Mouse (Mus musculus) neural tube, embryonic 13.5 days (tissue): ENCODE measurements at regions not wholly inside any gene's neighbourhood (a gene's known extent, or its start where the extent isn't known, plus 50 kb on each side); places are given as distances from the start of the nearest gene placed in this dataset.

Experiments
- ATAC-seq: fragments of 200-750 bp; cut with Nextera tagmentation; 2 replicates; pipeline ENCODE4 v1.8.0; 2017; ENCODE audit warnings: low read depth, mild to moderate bottlenecking, moderate TSS enrichment, moderate library complexity
- H3K27ac ChIP-seq: fragments of 300-500 bp; sonication (generic); replicated peaks from 2 replicates; pipeline ENCODE4 v1.5.1; 2015; ENCODE audit warnings: moderate library complexity, mild to moderate bottlenecking, inconsistent platforms
- H3K27me3 ChIP-seq: fragments of 300-500 bp; sonication (generic); 2 replicates; pipeline ENCODE4 v1.6.1; 2015; ENCODE audit warnings: mild to moderate bottlenecking, inconsistent platforms
- H3K36me3 ChIP-seq: fragments of 300-500 bp; sonication (generic); 2 replicates; pipeline ENCODE4 v1.6.1; 2015; ENCODE audit warnings: mild to moderate bottlenecking, inconsistent platforms
- H3K4me1 ChIP-seq: fragments of 300-500 bp; sonication (generic); replicated peaks from 2 replicates; pipeline ENCODE4 v1.6.1; 2015; ENCODE audit warnings: inconsistent platforms
- H3K4me2 ChIP-seq: fragments of 300-500 bp; sonication (generic); 2 replicates; pipeline ENCODE4 v1.6.1; 2015; ENCODE audit warnings: inconsistent platforms, mild to moderate bottlenecking, moderate library complexity
- H3K4me3 ChIP-seq: fragments of 300-500 bp; sonication (generic); 2 replicates; pipeline ENCODE4 v1.5.1; 2015; ENCODE audit warnings: mild to moderate bottlenecking, inconsistent platforms
- H3K9ac ChIP-seq: fragments of 300-500 bp; sonication (generic); 2 replicates; pipeline ENCODE4 v1.6.1; 2015; ENCODE audit warnings: moderate library complexity, mild to moderate bottlenecking, inconsistent platforms
- H3K9me3 ChIP-seq: fragments of 300-500 bp; sonication (generic); 2 replicates; pipeline ENCODE4 v1.6.1; 2016; ENCODE audit warnings: inconsistent platforms
- WGBS: fragments of 180-500 bp; shearing (Covaris S2); methylation state at CpG from one replicate; pipeline ENCODE4 v1.1.7; 2015; 5-methylcytosine and 5-hydroxymethylcytosine counted together

- no peaks in the 10 kb centered on the region for H3K27me3 ChIP-seq
- no peaks in the 10 kb centered on the region for H3K36me3 ChIP-seq
- no peak overlapping the region for H3K27ac ChIP-seq
- H3K4me3 ChIP-seq = no peak overlapping the region
- WGBS = 87% methylated on average over 12 of the region's 12 CpGs
- no peak overlapping the region for H3K4me2 ChIP-seq
- no peak for ATAC-seq
- H3K9me3 ChIP-seq = no peaks in the 10 kb centered on the region; the same call in 1 of the 2 replicates
- no peak overlapping the region for H3K9ac ChIP-seq
- H3K4me1 ChIP-seq = no peaks in the 10 kb centered on the region
These were observed 121.7 kb upstream of the Cmc1 start for GRCm38 (mm10) chr9:118271681-118272080.

- no peaks in the 10 kb centered on the region; the same call in 1 of the 2 replicates for H3K9me3 ChIP-seq
- H3K9ac ChIP-seq = no peak overlapping the region
- 86% methylated on average over 11 of the region's 11 CpGs for WGBS
- H3K27me3 ChIP-seq = no peaks in the 10 kb centered on the region
- H3K4me2 ChIP-seq = no peak overlapping the region
- no peaks in the 10 kb centered on the region for H3K4me1 ChIP-seq
- H3K4me3 ChIP-seq = no peak overlapping the region
- H3K36me3 ChIP-seq = no peaks in the 10 kb centered on the region
- H3K27ac ChIP-seq = no peak overlapping the region
- ATAC-seq = no peak
These were observed 122.9 kb upstream of the Cmc1 start for GRCm38 (mm10) chr9:118272713-118273407.

- H3K27ac ChIP-seq = no peak overlapping the region
- no peaks in the 10 kb centered on the region for H3K4me1 ChIP-seq
- H3K9ac ChIP-seq = no peak overlapping the region
- H3K9me3 ChIP-seq = no peaks in the 10 kb centered on the region
- 65% methylated on average over 3 of the region's 3 CpGs for WGBS
- no peak for ATAC-seq
- H3K4me3 ChIP-seq = no peak overlapping the region
- H3K4me2 ChIP-seq = no peak overlapping the region
- no peaks in the 10 kb centered on the region for H3K36me3 ChIP-seq
- no peaks in the 10 kb centered on the region for H3K27me3 ChIP-seq
These were observed 135.5 kb upstream of the Cmc1 start for GRCm38 (mm10) chr9:118285481-118285880.

GRCm38 (mm10) chr9:118287606-118288005 is 137.6 kb upstream of the Cmc1 start:
- no peaks in the 10 kb centered on the region for H3K27me3 ChIP-seq
- ATAC-seq = no peak
- H3K36me3 ChIP-seq = no peaks in the 10 kb centered on the region
- no peak overlapping the region for H3K4me2 ChIP-seq
- H3K9me3 ChIP-seq = no peaks in the 10 kb centered on the region
- no peaks in the 10 kb centered on the region for H3K4me1 ChIP-seq
- no peak overlapping the region for H3K27ac ChIP-seq
- 88% methylated on average over 9 of the region's 9 CpGs for WGBS
- H3K4me3 ChIP-seq = no peak overlapping the region
- H3K9ac ChIP-seq = no peak overlapping the region

- Histone ChIP-seq H3K9ac (no peak overlapping the region), H3K4me3 (no peak overlapping the region)
- WGBS = 88% methylated on average over 10 of the region's 10 CpGs
These were observed 142.9 kb upstream of the Cmc1 start for GRCm38 (mm10) chr9:118292836-118293235.

DNA sequence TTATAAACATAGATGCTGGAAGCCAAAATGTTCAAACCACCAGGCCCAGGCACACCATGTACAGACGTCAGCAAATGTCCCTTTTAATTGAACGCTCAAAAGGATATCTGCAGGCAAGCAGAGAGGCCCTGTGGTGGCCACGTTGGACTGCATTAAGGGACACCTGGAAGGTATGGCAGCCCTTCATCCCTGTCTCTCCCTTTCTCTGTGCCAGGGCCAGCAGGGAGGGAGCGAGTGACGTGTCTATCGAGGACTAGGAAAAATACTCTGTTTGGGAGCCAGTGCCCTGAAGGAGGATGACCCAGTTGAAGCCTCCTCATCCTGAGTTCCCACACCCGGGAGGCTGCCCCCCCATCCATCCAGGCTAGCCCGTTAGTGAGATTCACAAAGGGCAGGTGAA is 144.0 kb upstream of the Cmc1 start:
- H3K27ac ChIP-seq = no peak overlapping the region
- no peaks in the 10 kb centered on the region for H3K9me3 ChIP-seq
- 86% methylated on average over 8 of the region's 8 CpGs for WGBS
- no peak overlapping the region for H3K9ac ChIP-seq
- no peaks in the 10 kb centered on the region for H3K36me3 ChIP-seq
- no peak overlapping the region for H3K4me3 ChIP-seq
- H3K4me1 ChIP-seq = no peaks in the 10 kb centered on the region
- ATAC-seq = no peak
- H3K4me2 ChIP-seq = no peak overlapping the region
- H3K27me3 ChIP-seq = no peaks in the 10 kb centered on the region

More at GRCm38 (mm10) chr9:118292836-118293235, 142.9 kb upstream of the Cmc1 start:
- no peak for ATAC-seq
- H3K27ac ChIP-seq = no peak overlapping the region
- H3K4me2 ChIP-seq = no peak overlapping the region
- no peaks in the 10 kb centered on the region for H3K27me3 ChIP-seq
- no peaks in the 10 kb centered on the region for H3K4me1 ChIP-seq
- no peaks in the 10 kb centered on the region for H3K9me3 ChIP-seq
- no peaks in the 10 kb centered on the region for H3K36me3 ChIP-seq

GRCm38 (mm10) chr9:118302785-118303384 is 152.9 kb upstream of the Cmc1 start:
- no peak for ATAC-seq
- Histone ChIP-seq H3K9me3 (no peaks in the 10 kb centered on the region), H3K4me1 (no peaks in the 10 kb centered on the region), H3K27ac (no peak overlapping the region), H3K4me3 (no peak overlapping the region), H3K9ac (no peak overlapping the region), H3K4me2 (no peak overlapping the region), H3K36me3 (no peaks in the 10 kb centered on the region), H3K27me3 (no peaks in the 10 kb centered on the region)
- WGBS = 74% methylated on average over 11 of the region's 11 CpGs

DNA sequence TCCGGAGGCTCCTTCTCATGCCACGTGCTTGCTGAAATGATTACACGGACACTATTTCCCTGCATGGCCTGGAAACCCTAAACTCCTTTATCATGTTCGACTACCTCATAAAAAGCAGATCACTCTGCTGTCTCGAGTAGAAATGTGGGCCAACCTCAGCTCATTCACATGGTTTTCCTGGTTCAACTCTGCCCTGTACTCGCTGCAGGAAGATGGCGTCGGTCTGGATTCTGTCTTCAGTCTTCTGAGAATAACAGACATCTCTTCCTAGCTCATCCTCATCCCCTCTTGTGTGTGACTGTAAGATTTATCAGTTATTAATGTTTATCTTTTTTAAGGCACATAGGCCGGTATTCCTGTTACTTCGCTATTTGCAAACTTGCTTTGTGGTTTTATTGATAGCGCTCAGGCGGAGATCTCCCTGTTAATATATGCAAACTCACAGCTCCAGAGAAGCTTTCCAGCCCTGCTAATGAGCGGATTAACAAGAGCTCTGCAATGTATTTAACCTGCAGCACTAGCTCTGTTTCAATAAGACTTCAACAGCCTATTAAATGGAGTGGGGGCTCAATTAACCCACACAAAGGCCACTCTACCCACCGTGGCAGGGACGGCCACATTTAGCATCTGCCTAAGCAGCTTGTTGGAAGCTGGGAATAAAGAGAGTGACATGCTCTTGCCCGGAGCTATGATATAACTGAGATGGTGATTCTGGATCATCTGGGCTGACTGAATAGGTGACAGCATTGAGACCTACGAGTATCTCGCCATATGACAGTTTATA is 159.5 kb upstream of the Eomes start:
- no peak overlapping the region for H3K4me3 ChIP-seq
- peak; percentile 47; the same call in 1 of the 2 replicates for ATAC-seq
- H3K27me3 ChIP-seq = no peaks in the 10 kb centered on the region
- peaks cover 12% of the 10 kb centered on the region; the same call in 1 of the 2 replicates for H3K4me1 ChIP-seq
- no peak overlapping the region for H3K27ac ChIP-seq
- WGBS = 63% methylated on average over 18 of the region's 18 CpGs
- no peaks in the 10 kb centered on the region for H3K9me3 ChIP-seq
- no peak overlapping the region for H3K4me2 ChIP-seq
- H3K9ac ChIP-seq = no peak overlapping the region
- no peaks in the 10 kb centered on the region for H3K36me3 ChIP-seq

DNA sequence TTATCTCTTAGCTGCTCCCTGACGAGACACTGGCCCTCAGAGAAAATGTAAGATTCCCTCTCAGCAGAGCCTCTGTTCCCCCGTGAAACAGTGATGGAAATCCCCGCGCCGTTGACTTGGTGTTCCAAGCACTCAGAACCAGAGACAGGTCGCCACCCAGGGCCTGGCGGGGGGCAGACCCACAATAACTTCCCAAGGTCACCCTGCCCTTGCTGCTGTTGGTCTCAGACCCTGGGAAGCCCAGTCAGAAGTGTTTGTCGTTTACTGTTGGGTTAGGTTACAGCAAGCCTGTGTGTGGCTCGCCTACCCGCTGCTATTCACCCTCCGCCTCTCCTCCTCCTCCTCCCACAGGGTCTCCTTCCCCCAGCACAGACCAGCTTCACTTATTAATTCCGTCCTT is 154.2 kb upstream of the Eomes start:
- H3K4me3 ChIP-seq = no peak overlapping the region
- no peaks in the 10 kb centered on the region for H3K36me3 ChIP-seq
- H3K4me2 ChIP-seq = no peak overlapping the region
- peaks cover 4% of the 10 kb centered on the region; the same call in 1 of the 2 replicates for H3K4me1 ChIP-seq
- no peaks in the 10 kb centered on the region for H3K9me3 ChIP-seq
- ATAC-seq = no peak
- H3K9ac ChIP-seq = no peak overlapping the region
- WGBS = 56% methylated on average over 12 of the region's 12 CpGs
- H3K27ac ChIP-seq = no peak overlapping the region
- H3K27me3 ChIP-seq = no peaks in the 10 kb centered on the region

DNA sequence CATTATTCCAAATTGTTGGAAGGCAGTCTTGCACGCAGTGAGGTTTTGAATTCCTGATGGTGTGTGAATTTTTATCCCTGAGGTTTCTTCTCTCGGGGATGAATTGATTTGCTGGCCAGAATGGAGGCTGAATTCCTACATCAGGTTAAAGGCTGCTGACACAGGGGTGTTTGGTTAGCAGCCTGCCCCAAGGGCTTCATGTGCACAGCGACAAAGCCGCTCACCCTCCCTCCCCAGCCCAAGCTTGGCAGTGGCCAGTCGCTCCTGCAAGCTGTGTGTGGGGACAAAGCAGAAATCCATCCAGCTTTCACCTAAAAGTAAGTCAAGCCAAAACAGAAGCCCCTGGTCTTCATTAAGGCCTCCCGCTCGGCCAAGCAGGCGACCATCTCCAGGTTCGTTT is 151.4 kb upstream of the Eomes start:
- H3K4me2 ChIP-seq = no peak overlapping the region
- H3K4me1 ChIP-seq = no peaks in the 10 kb centered on the region
- no peak overlapping the region for H3K27ac ChIP-seq
- 73% methylated on average over 9 of the region's 9 CpGs for WGBS
- no peak for ATAC-seq
- H3K36me3 ChIP-seq = no peaks in the 10 kb centered on the region
- no peaks in the 10 kb centered on the region for H3K27me3 ChIP-seq
- H3K9ac ChIP-seq = no peak overlapping the region
- H3K9me3 ChIP-seq = no peaks in the 10 kb centered on the region
- H3K4me3 ChIP-seq = no peak overlapping the region

DNA sequence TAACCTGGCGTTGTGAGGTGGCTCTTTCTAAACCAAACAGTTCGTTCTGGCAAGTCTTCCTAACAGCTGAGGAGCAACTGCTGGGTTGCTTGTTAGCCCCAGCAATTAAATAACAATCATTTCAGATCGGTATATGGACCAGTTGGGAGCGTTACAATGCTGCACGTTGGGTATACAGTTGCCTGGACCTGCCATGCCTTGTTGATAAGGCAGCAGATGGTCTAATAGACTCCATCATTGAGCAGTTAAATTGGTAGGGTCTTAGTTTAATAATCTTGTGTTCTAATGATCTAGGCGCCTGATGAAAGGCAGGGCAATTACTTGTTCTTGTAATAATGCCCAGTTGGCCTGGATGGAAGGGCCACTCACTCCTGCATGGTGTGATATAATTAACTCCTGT is 150.1 kb upstream of the Eomes start:
- H3K9ac ChIP-seq = no peak overlapping the region
- H3K4me1 ChIP-seq = no peaks in the 10 kb centered on the region
- H3K36me3 ChIP-seq = no peaks in the 10 kb centered on the region
- no peaks in the 10 kb centered on the region for H3K27me3 ChIP-seq
- H3K27ac ChIP-seq = no peak overlapping the region
- H3K4me3 ChIP-seq = no peak overlapping the region
- no peaks in the 10 kb centered on the region for H3K9me3 ChIP-seq
- no peak for ATAC-seq
- 71% methylated on average over 6 of the region's 6 CpGs for WGBS
- no peak overlapping the region for H3K4me2 ChIP-seq

- Histone ChIP-seq H3K27ac (no peak overlapping the region), H3K4me3 (peak overlapping the region; percentile 28), H3K4me1 (no peaks in the 10 kb centered on the region), H3K9ac (peak overlapping the region; percentile 50), H3K4me2 (peak overlapping the region; percentile 51), H3K27me3 (no peaks in the 10 kb centered on the region), H3K36me3 (no peaks in the 10 kb centered on the region), H3K9me3 (no peaks in the 10 kb centered on the region)
- ATAC-seq = no peak; the same call in 1 of the 2 replicates
- 47% methylated on average over 12 of the region's 12 CpGs for WGBS
These were observed 136.6 kb upstream of the Eomes start for GRCm38 (mm10) chr9:118341401-118341800.
